Mouse (Mus musculus) CD4-positive, CD25-positive, alpha-beta regulatory T cell, adult 4 months (primary cell): Measurements from ENCODE around the gene Olfr1135. TPM values are rescaled to one million over a fixed set of nuclear protein-coding genes. Genes with fewer than 3 reads are reported as not detected.

Experiments
- ATAC-seq: one replicate; pipeline ENCODE4 v1.8.0; 2017
- polyA plus RNA-seq, 2 experiments: library from polyadenylated mRNA; unstranded; fragments of 100-300 nt; shearing (Covaris generic); gene quantifications; one replicate each; pipeline ENCODE4 v1.2.1; 2017

The Olfr1135 gene
- not detected for polyA plus RNA-seq

GRCm38 (mm10) chr2:87673564-87673963 lies at the start of gene Olfr1135:
Gene Olfr1135 (minus strand): TSS chr2:87673664.
- no peak for ATAC-seq

- no peak for ATAC-seq
These were observed 39.6 kb upstream of the Olfr1135 start, which contains the start of gene Olfr1137 for GRCm38 (mm10) chr2:87713079-87713478. Gene Olfr1137 (minus strand): TSS chr2:87713179.

- no peak for ATAC-seq
These were observed 20.4 kb upstream of the Olfr1135 start, which contains the start of gene Olfr1136 for GRCm38 (mm10) chr2:87693847-87694246. Gene Olfr1136 (minus strand): TSS chr2:87693947.

- no peak for ATAC-seq
These were observed 15.1 kb downstream of the Olfr1135 start, which contains the start of gene Olfr1134 for GRCm38 (mm10) chr2:87658360-87658759. Gene Olfr1134 (minus strand): TSS chr2:87658460.

- no peak for ATAC-seq
These were observed 26.2 kb downstream of the Olfr1135 start, which contains the start of gene Olfr1133 for GRCm38 (mm10) chr2:87647274-87647673. Gene Olfr1133 (minus strand): TSS chr2:87647374.

- no peak for ATAC-seq
These were observed 31.0 kb downstream of the Olfr1135 start for GRCm38 (mm10) chr2:87642441-87642840.

GRCm38 (mm10) chr2:87637435-87637834 lies 36.0 kb downstream of the Olfr1135 start, which contains the start of gene Olfr1132:
Gene Olfr1132 (minus strand): TSS chr2:87637535.
- ATAC-seq = no peak

GRCm38 (mm10) chr2:87626804-87627203 lies 46.7 kb downstream of the Olfr1135 start, which contains the start of gene Olfr1131:
Gene Olfr1131 (plus strand): TSS chr2:87627104.
- ATAC-seq = no peak

Other genes with a start within 250 kb of the Olfr1135 start
- gene Olfr1124, start 243.4 kb downstream of the Olfr1135 start, polyA plus RNA-seq = 1 to 10 TPM in 1 of 2 experiments, not detected in 1; 3.3 TPM
- not detected for gene Olfr1126, start 219.7 kb downstream of the Olfr1135 start, polyA plus RNA-seq
- not detected for gene Pramel7, start 176.6 kb downstream of the Olfr1135 start, polyA plus RNA-seq
- not detected for gene Pramel6, start 167.1 kb downstream of the Olfr1135 start, polyA plus RNA-seq
- not detected for gene Olfr153, start 141.9 kb downstream of the Olfr1135 start, polyA plus RNA-seq
- not detected for gene Olfr1128, start 128.1 kb downstream of the Olfr1135 start, polyA plus RNA-seq
- gene Olfr1129, start 99.8 kb downstream of the Olfr1135 start, polyA plus RNA-seq = not detected
- not detected for gene Olfr1130, start 67.5 kb downstream of the Olfr1135 start, polyA plus RNA-seq
- not detected for gene Olfr1131, start 46.6 kb downstream of the Olfr1135 start, polyA plus RNA-seq
- gene Olfr1132, start 36.1 kb downstream of the Olfr1135 start, polyA plus RNA-seq = not detected
- not detected for gene Olfr1133, start 26.3 kb downstream of the Olfr1135 start, polyA plus RNA-seq
- not detected for gene Olfr1134, start 15.2 kb downstream of the Olfr1135 start, polyA plus RNA-seq
- not detected for gene Olfr1136, start 20.3 kb upstream of the Olfr1135 start, polyA plus RNA-seq
- not detected for gene Olfr1137, start 39.5 kb upstream of the Olfr1135 start, polyA plus RNA-seq
- gene Olfr1138, start 66.3 kb upstream of the Olfr1135 start, polyA plus RNA-seq = not detected
- not detected for gene Olfr1140, start 70.1 kb upstream of the Olfr1135 start, polyA plus RNA-seq
- gene Olfr1141, start 80.3 kb upstream of the Olfr1135 start, polyA plus RNA-seq = not detected
- gene Olfr152, start 105.8 kb upstream of the Olfr1135 start, polyA plus RNA-seq = not detected
- gene Olfr1143, start 126.9 kb upstream of the Olfr1135 start, polyA plus RNA-seq = not detected
- not detected for gene Olfr1145, start 136.2 kb upstream of the Olfr1135 start, polyA plus RNA-seq
- not detected for gene Olfr1148, start 156.9 kb upstream of the Olfr1135 start, polyA plus RNA-seq
- gene Olfr1150-ps1, start 170.3 kb upstream of the Olfr1135 start, polyA plus RNA-seq = not detected
- not detected for gene Olfr1151, start 182.2 kb upstream of the Olfr1135 start, polyA plus RNA-seq
- under 1 TPM in 1 of 2 experiments, not detected in 1; 0.08 TPM for gene Olfr1152, start 192.8 kb upstream of the Olfr1135 start, polyA plus RNA-seq
- under 1 TPM in 1 of 2 experiments, not detected in 1; 0.34 TPM for gene Olfr1153, start 221.3 kb upstream of the Olfr1135 start, polyA plus RNA-seq
- gene Olfr1154, start 231.5 kb upstream of the Olfr1135 start, polyA plus RNA-seq = not detected